Mouse (Mus musculus) hindbrain, embryonic 11.5 days (tissue): ENCODE results near the gene Col19a1. TPM values are rescaled to one million over a fixed set of nuclear protein-coding genes. Genes with fewer than 3 reads are reported as not detected.

Source experiments
- ATAC-seq: fragments of 200-750 bp; cut with Nextera tagmentation; 2 replicates; pipeline ENCODE4 v1.8.0; 2017; ENCODE audit warnings: mild to moderate bottlenecking, moderate TSS enrichment, moderate library complexity; ENCODE audit not compliant: low FRiP score
- DNase-seq: peaks from one replicate; pipeline ENCODE4 v3.0.0-alpha.2; 2015; ENCODE audit warnings: low spot score
- H3K27ac ChIP-seq: fragments of 300-500 bp; sonication (generic); 2 replicates; pipeline ENCODE4 v1.5.1; 2014; ENCODE audit warnings: mild to moderate bottlenecking, low read depth, low read length
- H3K27me3 ChIP-seq: fragments of 300-500 bp; sonication (generic); 2 replicates; pipeline ENCODE4 v1.6.1; 2014; ENCODE audit warnings: mild to moderate bottlenecking, low read length, moderate library complexity, mixed read lengths; ENCODE audit not compliant: control insufficient read depth, insufficient read depth
- H3K36me3 ChIP-seq: fragments of 300-500 bp; sonication (generic); 2 replicates; pipeline ENCODE4 v1.6.1; 2014; ENCODE audit warnings: mild to moderate bottlenecking, low read length, moderate library complexity, mixed read lengths; ENCODE audit not compliant: control insufficient read depth, insufficient read depth
- H3K4me1 ChIP-seq: fragments of 300-500 bp; sonication (generic); replicated peaks from 2 replicates; pipeline ENCODE4 v1.6.1; 2014; ENCODE audit warnings: low read length, mixed read lengths; ENCODE audit not compliant: control insufficient read depth, insufficient read depth
- H3K4me2 ChIP-seq: fragments of 300-500 bp; sonication (generic); replicated peaks from 2 replicates; pipeline ENCODE4 v1.6.1; 2014; ENCODE audit warnings: mild to moderate bottlenecking, low read depth, low read length
- H3K4me3 ChIP-seq: fragments of 300-500 bp; sonication (generic); 2 replicates; pipeline ENCODE4 v1.5.1; 2014; ENCODE audit warnings: low read depth, low read length
- H3K9ac ChIP-seq: fragments of 300-500 bp; sonication (generic); 2 replicates; pipeline ENCODE4 v1.6.1; 2014; ENCODE audit warnings: low read depth, low read length
- H3K9me3 ChIP-seq: fragments of 300-500 bp; sonication (generic); 2 replicates; pipeline ENCODE4 v1.6.1; 2016; ENCODE audit warnings: low read length; ENCODE audit not compliant: control insufficient read depth
- WGBS: fragments of 180-500 bp; shearing (Covaris S2); extraction: QIAGEN DNeasy Blood & Tissue Kit; methylation state at CpG from one replicate; pipeline ENCODE4 v1.1.7; 2014; 5-methylcytosine and 5-hydroxymethylcytosine counted together
- polyA plus RNA-seq: library from polyadenylated mRNA; unstranded; fragments of >200 nt; fragmentation: Nextera tagmentation; extraction: Ambion mirVana; gene quantifications from 2 replicates; pipeline ENCODE4 v1.2.1, GENCODE M21; 2014

The Col19a1 gene
- polyA plus RNA-seq, 1 experiment from 2014 or later, result 0.20 TPM

GRCm38 (mm10) chr1:24230428-24230827 lies 356.8 kb downstream of the Col19a1 start:
- Histone ChIP-seq H3K27me3 (no peaks in the 10 kb centered on the region), H3K9ac (no peak overlapping the region), H3K4me2 (no peak overlapping the region), H3K27ac (no peak overlapping the region), H3K4me1 (no peaks in the 10 kb centered on the region), H3K4me3 (no peak overlapping the region), H3K36me3 (no peaks in the 10 kb centered on the region), H3K9me3 (no peaks in the 10 kb centered on the region)
- DNase-seq (peak; percentile 14), ATAC-seq (no peak)
- 34% methylated on average over 8 of the region's 8 CpGs for WGBS

GRCm38 (mm10) chr1:24229552-24229951 lies 357.7 kb downstream of the Col19a1 start:
- Histone ChIP-seq H3K36me3 (no peaks in the 10 kb centered on the region), H3K27me3 (no peaks in the 10 kb centered on the region), H3K4me2 (no peak overlapping the region), H3K27ac (no peak overlapping the region), H3K9ac (no peak overlapping the region), H3K9me3 (no peaks in the 10 kb centered on the region), H3K4me3 (no peak overlapping the region), H3K4me1 (no peaks in the 10 kb centered on the region)
- ATAC-seq (no peak), DNase-seq (no peak)
- WGBS, result 82% methylated on average over 1 of the region's 1 CpGs

- ATAC-seq (no peak), DNase-seq (no peak)
- no peaks in the 10 kb centered on the region for H3K9me3 ChIP-seq
- H3K27ac ChIP-seq, result no peak overlapping the region
- no peaks in the 10 kb centered on the region for H3K4me1 ChIP-seq
- H3K4me3 ChIP-seq, result no peak overlapping the region
- H3K9ac ChIP-seq, result no peak overlapping the region
- 88% methylated on average over 6 of the region's 6 CpGs for WGBS
- no peaks in the 10 kb centered on the region for H3K27me3 ChIP-seq
- no peak overlapping the region for H3K4me2 ChIP-seq
- no peaks in the 10 kb centered on the region for H3K36me3 ChIP-seq
Measured at GRCm38 (mm10) chr1:24226941-24227711, 360.1 kb downstream of the Col19a1 start.

GRCm38 (mm10) chr1:24225825-24226526 lies 361.3 kb downstream of the Col19a1 start:
- DNase-seq (peak; percentile 30), ATAC-seq (no peak)
- Histone ChIP-seq H3K4me2 (no peak overlapping the region), H3K27ac (peak overlapping the region; percentile 24; the same call in 1 of the 2 replicates), H3K4me3 (no peak overlapping the region), H3K9ac (no peak overlapping the region), H3K36me3 (no peaks in the 10 kb centered on the region), H3K27me3 (no peaks in the 10 kb centered on the region), H3K9me3 (no peaks in the 10 kb centered on the region), H3K4me1 (no peaks in the 10 kb centered on the region)
- 86% methylated on average over 4 of the region's 4 CpGs for WGBS

- H3K4me1 ChIP-seq, result no peaks in the 10 kb centered on the region
- 79% methylated on average over 8 of the region's 8 CpGs for WGBS
- H3K4me2 ChIP-seq, result no peak overlapping the region
- no peaks in the 10 kb centered on the region for H3K36me3 ChIP-seq
- ATAC-seq (no peak), DNase-seq (no peak)
- no peak overlapping the region for H3K4me3 ChIP-seq
- no peaks in the 10 kb centered on the region for H3K9me3 ChIP-seq
- no peak overlapping the region for H3K9ac ChIP-seq
- no peak overlapping the region for H3K27ac ChIP-seq
- no peaks in the 10 kb centered on the region for H3K27me3 ChIP-seq
Measured at GRCm38 (mm10) chr1:24222981-24223612, 364.2 kb downstream of the Col19a1 start.

GRCm38 (mm10) chr1:24222231-24222630 lies 365.0 kb downstream of the Col19a1 start:
- no peaks in the 10 kb centered on the region for H3K4me1 ChIP-seq
- H3K27me3 ChIP-seq, result no peaks in the 10 kb centered on the region
- no peak overlapping the region for H3K4me3 ChIP-seq
- H3K27ac ChIP-seq, result no peak overlapping the region
- no peaks in the 10 kb centered on the region for H3K9me3 ChIP-seq
- no peak overlapping the region for H3K9ac ChIP-seq
- ATAC-seq (no peak), DNase-seq (no peak)
- H3K4me2 ChIP-seq, result no peak overlapping the region
- 86% methylated on average over 2 of the region's 2 CpGs for WGBS
- no peaks in the 10 kb centered on the region for H3K36me3 ChIP-seq

GRCm38 (mm10) chr1:24219041-24219440 lies 368.2 kb downstream of the Col19a1 start:
- DNase-seq (no peak), ATAC-seq (peak; percentile 67; the same call in 1 of the 2 replicates)
- Histone ChIP-seq H3K4me3 (no peak overlapping the region), H3K27ac (no peak overlapping the region), H3K9ac (no peak overlapping the region), H3K9me3 (no peaks in the 10 kb centered on the region), H3K4me2 (no peak overlapping the region), H3K36me3 (no peaks in the 10 kb centered on the region), H3K4me1 (no peaks in the 10 kb centered on the region), H3K27me3 (no peaks in the 10 kb centered on the region)
- 38% methylated on average over 6 of the region's 6 CpGs for WGBS
